Mouse (Mus musculus): Measurements from ENCODE around the gene Rhbdf1. TPM values are rescaled to one million over a fixed set of nuclear protein-coding genes. Genes with fewer than 3 reads are reported as not detected.

The Rhbdf1 gene
- total RNA-seq, 1 experiment from 2014 or later, result 0.32 TPM

Other genes starting within 250 kb of the Rhbdf1 start
- 1.8 and 3.1 TPM in 2 replicates for gene Nsg2, start 221.8 kb downstream of the Rhbdf1 start, total RNA-seq (2017)
- gene Il9r, start 22.0 kb downstream of the Rhbdf1 start, total RNA-seq (2017), result not detected in 2 replicates
- gene Snrnp25, start 16.9 kb downstream of the Rhbdf1 start, total RNA-seq (2017), result 33.8 and 59.5 TPM in 2 replicates
- 3.2 and 5.3 TPM in 2 replicates for gene Mpg, start 4.2 kb upstream of the Rhbdf1 start, total RNA-seq (2017)
- gene Nprl3, start 45.4 kb upstream of the Rhbdf1 start, total RNA-seq (2017), result 7.7 and 19.6 TPM in 2 replicates
- gene Hba-x, start 54.1 kb upstream of the Rhbdf1 start, total RNA-seq (2017), result not detected in 2 replicates
- gene Hba-a1, start 61.2 kb upstream of the Rhbdf1 start, total RNA-seq (2017), result 18.1 and 30.7 TPM in 2 replicates
- not detected in 2 replicates for gene Hbq1b, start 64.7 kb upstream of the Rhbdf1 start, total RNA-seq (2017)
- gene Hba-a2, start 74.2 kb upstream of the Rhbdf1 start, total RNA-seq (2017), result 89.2 and 92.8 TPM in 2 replicates
- not detected in 2 replicates for gene Hbq1a, start 77.8 kb upstream of the Rhbdf1 start, total RNA-seq (2017)
- 2.5 and 3.0 TPM in 2 replicates for gene Sh3pxd2b, start 125.5 kb upstream of the Rhbdf1 start, total RNA-seq (2017)
- 3.9 and 7.0 TPM in 2 replicates for gene Ubtd2, start 233.1 kb upstream of the Rhbdf1 start, total RNA-seq (2017)